Mouse (Mus musculus): ENCODE results near the gene Kera. TPM values are rescaled to one million over a fixed set of nuclear protein-coding genes. Genes with fewer than 3 reads are reported as not detected.

The Kera gene
- polyA plus RNA-seq, 1 experiment from 2014 or later, result 0.08 TPM

DNA sequence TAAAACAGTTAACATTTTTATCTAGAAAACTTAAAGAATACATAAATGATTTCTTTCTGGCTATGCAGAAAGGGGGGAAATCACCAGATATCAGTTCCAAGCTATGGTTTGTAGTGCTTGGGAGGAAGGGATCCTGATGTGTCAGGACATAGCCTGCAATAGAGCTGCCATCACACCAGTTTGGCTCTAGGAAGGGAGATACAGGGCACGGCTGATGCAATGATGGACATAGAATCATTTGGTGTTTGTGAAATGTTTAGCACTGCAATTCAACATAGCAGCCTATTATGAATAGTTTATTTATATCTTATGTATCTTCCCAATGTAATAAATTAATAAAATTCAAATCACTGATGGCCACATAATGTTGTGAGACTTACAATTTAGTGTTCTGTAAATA, 15.6 kb downstream of the Kera start:
- WGBS, result 88% methylated on average over 1 of the region's 1 CpGs
- H3K36me3 ChIP-seq, result no peaks in the 10 kb centered on the region
- H3K27me3 ChIP-seq, result no peaks in the 10 kb centered on the region
- H3K4me3 ChIP-seq, result no peak overlapping the region
- no peaks in the 10 kb centered on the region for H3K9me3 ChIP-seq
- ATAC-seq (ENCODE audit: low read depth), result no peak
- H3K9ac ChIP-seq, result no peak overlapping the region
- H3K4me2 ChIP-seq, result no peak overlapping the region
- no peak overlapping the region for H3K27ac ChIP-seq (replicated peaks)
- no peaks in the 10 kb centered on the region for H3K4me1 ChIP-seq (replicated peaks)

DNA sequence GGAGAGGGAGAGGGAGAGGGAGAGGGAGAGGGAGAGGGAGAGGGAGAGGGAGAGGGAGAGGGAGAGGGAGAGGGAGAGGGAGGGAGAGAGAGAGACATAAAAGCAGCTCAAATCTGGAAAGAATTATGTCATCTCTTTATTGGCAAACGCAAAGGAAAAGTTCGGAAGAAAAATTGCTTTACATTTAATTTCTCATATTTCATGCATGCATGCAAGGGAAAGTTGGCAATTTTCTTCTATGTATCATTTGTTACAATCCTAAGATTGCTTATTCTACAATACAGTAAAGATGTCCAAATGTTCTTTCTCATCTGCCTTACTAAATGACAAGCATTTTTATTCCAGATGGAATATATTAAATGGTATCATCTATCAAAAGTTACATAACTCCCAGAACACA, 17.7 kb downstream of the Kera start:
- Histone ChIP-seq H3K4me1 (replicated peaks) (no peaks in the 10 kb centered on the region), H3K9ac (no peak overlapping the region), H3K27me3 (no peaks in the 10 kb centered on the region), H3K9me3 (no peaks in the 10 kb centered on the region), H3K27ac (replicated peaks) (no peak overlapping the region), H3K4me2 (no peak overlapping the region), H3K36me3 (no peaks in the 10 kb centered on the region), H3K4me3 (no peak overlapping the region)
- ATAC-seq (ENCODE audit: low read depth), result no peak
- 72% methylated on average over 2 of the region's 2 CpGs for WGBS

DNA sequence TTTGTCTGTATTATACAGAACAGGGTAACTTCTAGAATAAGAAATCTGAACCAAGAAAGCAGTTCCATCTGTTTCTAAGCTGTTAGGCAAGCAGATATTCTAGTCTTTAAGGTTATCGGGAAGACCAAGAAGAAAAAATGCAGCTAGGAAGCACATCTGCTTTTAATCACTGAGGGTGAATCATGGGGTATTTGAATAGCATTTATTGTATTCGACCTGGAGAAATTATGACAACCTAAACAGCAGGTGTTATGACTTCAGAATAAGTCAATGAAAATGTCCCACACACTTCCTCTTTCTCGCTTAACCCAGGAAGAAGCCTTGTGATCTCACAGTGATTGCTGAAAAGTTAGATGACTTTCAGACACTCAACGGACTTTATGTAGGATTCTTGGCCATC, 18.4 kb downstream of the Kera start:
- no peak for ATAC-seq (ENCODE audit: low read depth)
- Histone ChIP-seq H3K36me3 (no peaks in the 10 kb centered on the region), H3K4me3 (no peak overlapping the region), H3K27me3 (no peaks in the 10 kb centered on the region), H3K4me2 (no peak overlapping the region), H3K4me1 (replicated peaks) (no peaks in the 10 kb centered on the region), H3K9me3 (no peaks in the 10 kb centered on the region), H3K9ac (no peak overlapping the region), H3K27ac (replicated peaks) (no peak overlapping the region)
- 67% methylated on average over 4 of the region's 4 CpGs for WGBS

DNA sequence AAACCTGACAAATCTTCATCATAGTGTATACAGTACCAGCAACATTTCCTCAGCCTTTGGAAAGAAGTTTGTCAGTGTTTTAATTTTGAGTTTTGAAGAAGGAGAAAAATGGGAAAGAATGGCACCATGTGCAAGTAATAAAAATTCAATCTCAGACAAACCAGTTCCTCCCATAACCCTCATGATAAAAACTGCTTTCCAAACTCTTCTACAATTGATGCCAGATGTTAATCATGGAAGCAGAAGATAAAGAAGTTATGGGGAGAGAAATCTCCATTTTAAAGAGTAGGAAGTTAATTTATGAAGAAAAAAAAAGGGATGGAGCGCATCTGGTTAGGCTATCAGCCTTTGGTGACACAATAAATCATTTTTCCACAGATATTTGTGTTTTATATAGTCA, 19.9 kb downstream of the Kera start:
- no peak for ATAC-seq (ENCODE audit: low read depth)
- no peaks in the 10 kb centered on the region for H3K4me1 ChIP-seq (replicated peaks)
- H3K4me2 ChIP-seq, result no peak overlapping the region
- H3K27me3 ChIP-seq, result no peaks in the 10 kb centered on the region
- no peaks in the 10 kb centered on the region for H3K9me3 ChIP-seq
- H3K36me3 ChIP-seq, result no peaks in the 10 kb centered on the region
- 73% methylated on average over 1 of the region's 1 CpGs for WGBS
- no peak overlapping the region for H3K27ac ChIP-seq (replicated peaks)
- no peak overlapping the region for H3K4me3 ChIP-seq
- no peak overlapping the region for H3K9ac ChIP-seq

DNA sequence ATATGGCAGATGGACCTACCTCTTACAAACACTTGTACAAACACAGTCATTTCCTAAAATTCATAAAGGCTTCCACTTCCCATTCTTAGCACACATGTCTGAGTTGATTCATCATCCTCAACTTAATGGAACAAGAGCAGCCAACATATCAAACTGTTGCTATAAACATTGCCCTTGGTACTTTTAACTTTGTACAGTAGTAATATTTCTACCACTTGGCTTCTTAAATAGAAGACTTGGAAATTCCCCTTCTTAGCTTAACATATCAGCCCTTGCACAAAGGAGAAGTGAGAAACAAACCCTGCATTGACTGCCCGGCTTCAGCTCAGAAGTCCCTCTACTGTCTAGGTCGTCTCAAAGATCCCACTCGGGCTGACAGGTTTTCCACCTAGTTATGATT, 24.4 kb downstream of the Kera start:
- Histone ChIP-seq H3K4me3 (no peak overlapping the region), H3K27me3 (no peaks in the 10 kb centered on the region), H3K36me3 (no peaks in the 10 kb centered on the region), H3K4me1 (replicated peaks) (no peaks in the 10 kb centered on the region), H3K4me2 (no peak overlapping the region), H3K27ac (replicated peaks) (no peak overlapping the region), H3K9me3 (no peaks in the 10 kb centered on the region), H3K9ac (no peak overlapping the region)
- 88% methylated on average over 3 of the region's 3 CpGs for WGBS
- no peak for ATAC-seq (ENCODE audit: low read depth)

DNA sequence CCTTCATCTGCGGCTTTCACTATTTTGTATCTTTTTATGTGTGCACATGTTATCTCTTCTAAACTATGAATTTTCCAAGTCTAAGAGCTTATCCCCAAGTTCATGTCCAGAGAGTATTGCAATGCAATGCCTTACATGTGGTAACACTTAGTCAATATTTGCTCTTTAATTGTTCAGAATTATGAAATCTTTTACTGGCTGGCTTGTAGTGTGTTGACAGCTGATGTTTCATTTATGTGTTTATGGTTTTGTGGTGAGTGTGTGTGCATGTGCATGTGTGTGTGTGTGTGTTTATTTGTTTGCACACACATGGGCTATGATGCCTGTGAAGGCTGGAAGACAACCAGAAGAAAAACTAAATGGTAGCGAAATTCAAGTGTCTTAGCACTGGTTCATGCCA, 35.2 kb downstream of the Kera start:
- no peak overlapping the region for H3K4me3 ChIP-seq
- no peaks in the 10 kb centered on the region for H3K36me3 ChIP-seq
- no peaks in the 10 kb centered on the region for H3K27me3 ChIP-seq
- H3K9ac ChIP-seq, result no peak overlapping the region
- H3K4me2 ChIP-seq, result no peak overlapping the region
- no peaks in the 10 kb centered on the region for H3K9me3 ChIP-seq
- H3K4me1 ChIP-seq (replicated peaks), result no peaks in the 10 kb centered on the region
- ATAC-seq (ENCODE audit: low read depth), result no peak
- no peak overlapping the region for H3K27ac ChIP-seq (replicated peaks)
- 91% methylated on average over 2 of the region's 2 CpGs for WGBS

DNA sequence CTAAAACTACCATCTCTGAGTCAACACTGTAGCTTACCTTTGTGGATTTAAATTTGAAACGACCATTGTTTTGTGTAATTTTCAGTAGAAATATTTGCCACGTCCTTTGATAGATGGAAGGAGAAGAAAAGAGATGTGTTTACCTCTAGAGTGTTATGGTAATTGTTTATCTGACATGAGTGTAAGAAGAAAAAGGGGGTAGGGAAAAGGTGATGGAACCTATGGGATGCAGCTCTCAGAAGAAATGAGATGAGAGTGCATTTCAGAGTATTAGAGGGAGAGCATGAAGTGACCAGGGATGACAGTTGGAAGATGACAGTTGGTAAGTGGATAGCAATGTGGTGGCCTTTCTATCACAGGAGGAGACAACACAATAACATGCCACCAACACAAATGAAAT, 37.1 kb downstream of the Kera start, which contains the start of gene Epyc:
Epyc (plus strand) TSS at position 301 of the 400 bp plus-strand sequence.
- ATAC-seq (ENCODE audit: low read depth), result no peak
- Histone ChIP-seq H3K9me3 (no peaks in the 10 kb centered on the region), H3K27me3 (no peaks in the 10 kb centered on the region), H3K36me3 (no peaks in the 10 kb centered on the region), H3K4me3 (no peak within 1 kb of the TSS), H3K4me2 (no peak within 1 kb of the TSS), H3K9ac (no peak within 1 kb of the TSS), H3K4me1 (replicated peaks) (no peaks in the 10 kb centered on the region), H3K27ac (replicated peaks) (no peak within 1 kb of the TSS)
- 87% methylated on average over 2 of the region's 2 CpGs for WGBS

DNA sequence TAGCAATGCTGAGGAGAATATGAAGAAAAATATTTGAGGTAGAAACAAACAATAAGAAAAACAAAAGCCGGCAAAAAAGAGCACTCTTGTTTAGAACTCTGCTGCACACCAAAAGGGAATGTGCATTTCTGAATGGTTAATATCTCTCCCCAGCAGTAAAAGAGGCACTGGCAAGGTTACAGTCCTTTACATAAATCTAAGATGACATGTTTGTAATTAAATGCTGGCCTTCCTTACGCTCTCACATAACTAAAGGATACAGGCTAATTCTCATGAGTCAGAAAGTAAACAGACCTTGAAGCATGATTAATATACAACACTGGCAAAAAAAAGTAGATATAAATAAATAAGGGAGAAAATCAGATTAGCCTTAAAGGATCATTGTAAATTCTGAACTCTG, 43.7 kb downstream of the Kera start:
- 58% methylated on average over 2 of the region's 2 CpGs for WGBS
- no peak overlapping the region for H3K4me3 ChIP-seq
- no peaks in the 10 kb centered on the region for H3K36me3 ChIP-seq
- H3K9me3 ChIP-seq, result no peaks in the 10 kb centered on the region
- H3K9ac ChIP-seq, result no peak overlapping the region
- H3K4me2 ChIP-seq, result no peak overlapping the region
- no peaks in the 10 kb centered on the region for H3K27me3 ChIP-seq
- no peak for ATAC-seq (ENCODE audit: low read depth)
- no peaks in the 10 kb centered on the region for H3K4me1 ChIP-seq (replicated peaks)
- no peak overlapping the region for H3K27ac ChIP-seq (replicated peaks)

DNA sequence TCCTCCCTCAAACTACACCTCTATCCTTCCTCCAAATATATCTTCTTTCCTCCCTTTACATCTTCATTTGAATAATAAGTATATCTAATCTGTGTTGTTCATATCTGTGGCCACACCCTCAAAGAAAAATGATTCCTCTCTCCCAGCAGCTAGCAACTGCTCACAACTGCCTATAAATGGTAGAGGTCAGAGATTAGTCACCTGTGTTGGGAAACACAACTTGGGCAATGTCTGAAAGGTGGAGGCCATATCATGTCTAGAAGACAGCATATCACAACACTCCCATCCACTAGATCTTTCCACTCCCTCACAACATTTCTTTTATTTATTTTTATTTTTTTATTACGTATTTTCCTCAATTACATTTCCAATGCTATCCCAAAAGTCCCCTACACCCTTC, 52.8 kb downstream of the Kera start:
- Histone ChIP-seq H3K4me1 (replicated peaks) (no peaks in the 10 kb centered on the region), H3K9me3 (no peaks in the 10 kb centered on the region), H3K27me3 (no peaks in the 10 kb centered on the region), H3K36me3 (no peaks in the 10 kb centered on the region), H3K4me2 (no peak overlapping the region), H3K9ac (no peak overlapping the region), H3K27ac (replicated peaks) (no peak overlapping the region), H3K4me3 (no peak overlapping the region)
- WGBS, result 88% methylated on average over 1 of the region's 1 CpGs
- no peak for ATAC-seq (ENCODE audit: low read depth)

Other genes with a start within 250 kb of the Kera start
- gene Dcn, start 127.3 kb upstream of the Kera start, polyA plus RNA-seq (2015; fragmentation: Nextera tagmentation; extraction: Ambion mirVana), result 142 and 150 TPM in 2 replicates
- 53.2 and 57.4 TPM in 2 replicates for gene Lum, start 41.8 kb upstream of the Kera start, polyA plus RNA-seq (2015; fragmentation: Nextera tagmentation; extraction: Ambion mirVana)
- 2.2 and 3.1 TPM in 2 replicates for gene Epyc, start 37.2 kb downstream of the Kera start, polyA plus RNA-seq (2015; fragmentation: Nextera tagmentation; extraction: Ambion mirVana)
- not detected in 2 replicates for gene Ccer1, start 86.2 kb downstream of the Kera start, polyA plus RNA-seq (2015; fragmentation: Nextera tagmentation; extraction: Ambion mirVana)
- gene C030005K15Rik, start 119.9 kb downstream of the Kera start, polyA plus RNA-seq (2015; fragmentation: Nextera tagmentation; extraction: Ambion mirVana), result not detected in 2 replicates